Mouse (Mus musculus): Measurements from ENCODE around the gene Rpl10a. TPM values are rescaled to one million over a fixed set of nuclear protein-coding genes. Genes with fewer than 3 reads are reported as not detected.
"Not testable (repeated sequence)": the region's sequence is repeated elsewhere in the genome, so short reads cannot be mapped to it uniquely, and the experiment has no call there.

Rpl10a gene
- polyA plus RNA-seq, 1 experiment from 2014 or later, result 305 TPM

GRCm38 (mm10) chr17:28348211-28348610 is 19.9 kb downstream of the Rpl10a start:
- peak overlapping the region; percentile 93 for H3K4me3 ChIP-seq
- H3K36me3 ChIP-seq, result no peaks in the 10 kb centered on the region
- H3K9me3 ChIP-seq (replicated peaks), result no peaks in the 10 kb centered on the region
- peak overlapping the region; percentile 8; the same call in 1 of the 2 replicates for H3K27ac ChIP-seq
- H3K27me3 ChIP-seq, result peaks cover 17% of the 10 kb centered on the region
- peak overlapping the region; percentile 98 for H3K4me2 ChIP-seq
- 37% methylated on average over 6 of the region's 6 CpGs for WGBS
- peaks cover 65% of the 10 kb centered on the region for H3K4me1 ChIP-seq (replicated peaks)
- H3K9ac ChIP-seq, result peak overlapping the region; percentile 43
- no peak for ATAC-seq (replicated peaks; ENCODE audit: insufficient number of reproducible peaks, insufficient read depth, low FRiP score, low read depth)

GRCm38 (mm10) chr17:28349264-28349880 is 21.1 kb downstream of the Rpl10a start:
- 16% methylated on average over 12 of the region's 13 CpGs for WGBS
- peak overlapping the region; percentile 98 for H3K4me2 ChIP-seq
- peaks cover 55% of the 10 kb centered on the region for H3K4me1 ChIP-seq (replicated peaks)
- ATAC-seq (replicated peaks; ENCODE audit: insufficient number of reproducible peaks, insufficient read depth, low FRiP score, low read depth), result no peak
- H3K36me3 ChIP-seq, result no peaks in the 10 kb centered on the region
- peak overlapping the region; percentile 96 for H3K27ac ChIP-seq
- peak overlapping the region; percentile 93 for H3K4me3 ChIP-seq
- peaks cover 27% of the 10 kb centered on the region for H3K27me3 ChIP-seq
- H3K9me3 ChIP-seq (replicated peaks), result no peaks in the 10 kb centered on the region
- peak overlapping the region; percentile 94 for H3K9ac ChIP-seq

GRCm38 (mm10) chr17:28349901-28350465 is 21.7 kb downstream of the Rpl10a start:
- Histone ChIP-seq H3K27ac (peak overlapping the region; percentile 96), H3K4me1 (replicated peaks) (peaks cover 48% of the 10 kb centered on the region), H3K9me3 (replicated peaks) (no peaks in the 10 kb centered on the region), H3K27me3 (peaks cover 27% of the 10 kb centered on the region), H3K36me3 (no peaks in the 10 kb centered on the region), H3K9ac (peak overlapping the region; percentile 94), H3K4me2 (peak overlapping the region; percentile 98), H3K4me3 (peak overlapping the region; percentile 93)
- WGBS, result under 1% methylated on average over 54 of the region's 54 CpGs
- ATAC-seq (replicated peaks; ENCODE audit: insufficient number of reproducible peaks, insufficient read depth, low FRiP score, low read depth), result peak; percentile 43

- Histone ChIP-seq H3K4me3 (peak within 1 kb of the TSS; percentile 93), H3K27ac (peak within 1 kb of the TSS; percentile 96), H3K4me2 (peak within 1 kb of the TSS; percentile 98), H3K4me1 (replicated peaks) (peaks cover 41% of the 10 kb centered on the region), H3K9me3 (replicated peaks) (no peaks in the 10 kb centered on the region), H3K27me3 (peaks cover 27% of the 10 kb centered on the region), H3K36me3 (no peaks in the 10 kb centered on the region), H3K9ac (peak within 1 kb of the TSS; percentile 94)
- ATAC-seq (replicated peaks; ENCODE audit: insufficient number of reproducible peaks, insufficient read depth, low FRiP score, low read depth), result peak; percentile 81
- under 1% methylated on average over 56 of the region's 73 CpGs for WGBS
Measured at GRCm38 (mm10) chr17:28350466-28351352, 22.4 kb downstream of the Rpl10a start, which contains the start of gene Tead3. TSS of gene Tead3 (minus strand) at chr17:28350817.

GRCm38 (mm10) chr17:28351353-28351890 is 23.2 kb downstream of the Rpl10a start:
- no peaks in the 10 kb centered on the region for H3K9me3 ChIP-seq (replicated peaks)
- peak overlapping the region; percentile 98 for H3K4me2 ChIP-seq
- no peaks in the 10 kb centered on the region for H3K36me3 ChIP-seq
- peak overlapping the region; percentile 74 for H3K9ac ChIP-seq
- H3K4me1 ChIP-seq (replicated peaks), result peaks cover 40% of the 10 kb centered on the region
- WGBS, result 3% methylated on average over 29 of the region's 29 CpGs
- H3K27me3 ChIP-seq, result peaks cover 27% of the 10 kb centered on the region
- no peak for ATAC-seq (replicated peaks; ENCODE audit: insufficient number of reproducible peaks, insufficient read depth, low FRiP score, low read depth)
- H3K27ac ChIP-seq, result peak overlapping the region; percentile 96
- H3K4me3 ChIP-seq, result peak overlapping the region; percentile 93

- H3K4me2 ChIP-seq, result peak overlapping the region; percentile 98
- no peaks in the 10 kb centered on the region for H3K9me3 ChIP-seq (replicated peaks)
- H3K4me1 ChIP-seq (replicated peaks), result peaks cover 35% of the 10 kb centered on the region
- ATAC-seq (replicated peaks; ENCODE audit: insufficient number of reproducible peaks, insufficient read depth, low FRiP score, low read depth), result no peak
- H3K27ac ChIP-seq, result no peak overlapping the region; the same call in 1 of the 2 replicates
- H3K27me3 ChIP-seq, result peaks cover 27% of the 10 kb centered on the region
- H3K9ac ChIP-seq, result no peak overlapping the region
- no peaks in the 10 kb centered on the region for H3K36me3 ChIP-seq
- WGBS, result 37% methylated on average over 11 of the region's 11 CpGs
- H3K4me3 ChIP-seq, result peak overlapping the region; percentile 93; the same call in 1 of the 2 replicates
Measured at GRCm38 (mm10) chr17:28352018-28352417, 23.7 kb downstream of the Rpl10a start.

- no peak for ATAC-seq (replicated peaks; ENCODE audit: insufficient number of reproducible peaks, insufficient read depth, low FRiP score, low read depth)
- 67% methylated on average over 12 of the region's 12 CpGs for WGBS
- H3K4me3 ChIP-seq, result no peak overlapping the region
- H3K9ac ChIP-seq, result no peak overlapping the region
- H3K9me3 ChIP-seq (replicated peaks), result no peaks in the 10 kb centered on the region
- H3K27me3 ChIP-seq, result peaks cover 57% of the 10 kb centered on the region
- no peaks in the 10 kb centered on the region for H3K36me3 ChIP-seq
- H3K4me1 ChIP-seq (replicated peaks), result peaks cover 21% of the 10 kb centered on the region
- no peak overlapping the region for H3K4me2 ChIP-seq
- H3K27ac ChIP-seq, result no peak overlapping the region
Measured at GRCm38 (mm10) chr17:28355871-28356270, 27.6 kb downstream of the Rpl10a start.

- H3K4me1 ChIP-seq (replicated peaks), result peaks cover 23% of the 10 kb centered on the region
- peaks cover 60% of the 10 kb centered on the region for H3K27me3 ChIP-seq
Measured at GRCm38 (mm10) chr17:28358576-28359261, 30.4 kb downstream of the Rpl10a start.

GRCm38 (mm10) chr17:28360531-28361277 is 32.4 kb downstream of the Rpl10a start:
- no peak overlapping the region for H3K9ac ChIP-seq
- no peak for ATAC-seq (replicated peaks; ENCODE audit: insufficient number of reproducible peaks, insufficient read depth, low FRiP score, low read depth)
- no peaks in the 10 kb centered on the region for H3K9me3 ChIP-seq (replicated peaks)
- H3K4me1 ChIP-seq (replicated peaks), result peaks cover 36% of the 10 kb centered on the region
- no peaks in the 10 kb centered on the region for H3K36me3 ChIP-seq
- peaks cover 72% of the 10 kb centered on the region for H3K27me3 ChIP-seq
- no peak overlapping the region for H3K4me3 ChIP-seq
- no peak overlapping the region for H3K4me2 ChIP-seq
- 79% methylated on average over 9 of the region's 9 CpGs for WGBS
- no peak overlapping the region for H3K27ac ChIP-seq

More at GRCm38 (mm10) chr17:28358576-28359261, 30.4 kb downstream of the Rpl10a start:
- H3K9me3 ChIP-seq (replicated peaks); H3K36me3 ChIP-seq; H3K4me3 ChIP-seq; H3K27ac ChIP-seq; H3K4me2 ChIP-seq; ATAC-seq (replicated peaks; ENCODE audit: insufficient number of reproducible peaks, insufficient read depth, low FRiP score, low read depth); H3K9ac ChIP-seq: not testable (repeated sequence)
- WGBS, result 18% methylated on average over 23 of the region's 24 CpGs

All from heart, embryonic 15.5 days (tissue).